Mouse (Mus musculus) left cerebral cortex, adult 2 months (tissue): ENCODE results near the gene H2al1j. TPM values are rescaled to one million over a fixed set of nuclear protein-coding genes. Genes with fewer than 3 reads are reported as not detected.

Experiments
- DNase-seq, 2 experiments: peaks; one replicate each; pipeline ENCODE4 v3.0.0; 2021 to 2022; ENCODE audit warnings: low spot score in 2 of 2, mixed read lengths in 1 of 2; ENCODE audit errors: extremely low spot score in 1 of 2
- H3K27ac ChIP-seq: fragments of 200-600 bp; 2 replicates; pipeline ENCODE4 v1.8.1; 2022
- H3K4me3 ChIP-seq: fragments of 200-600 bp; 2 replicates; pipeline ENCODE4 v1.8.1; 2022
- CTCF ChIP-seq: fragments of 200-600 bp; IDR thresholded peaks from 2 replicates; pipeline ENCODE4 v1.8.1; 2022; ENCODE audit warnings: antibody characterized with exemption, mild to moderate bottlenecking, moderate library complexity
- intact Hi-C: fragments of 180-260 bp; cut with DNase I; formaldehyde crosslinking; loops from one replicate; pipeline ENCODE4 v1.15.1; 2025
- total RNA-seq, 2 experiments: library from RNA; stranded (reverse); gene quantifications; 2 replicates each; pipeline ENCODE4 v1.2.3; 2021

H2al1j gene
- total RNA-seq, 2 experiments from 2014 or later: not detected

GRCm38 (mm10) chrX:11345762-11346161 lies 18.1 kb downstream of the H2al1j start:
- H3K27ac ChIP-seq: no peak overlapping the region
- intact Hi-C loops: no loop called here
- no peak overlapping the region for H3K4me3 ChIP-seq
- no peak for DNase-seq
- no peak for TF ChIP-seq CTCF

GRCm38 (mm10) chrX:11346756-11347155 lies 19.1 kb downstream of the H2al1j start:
- DNase-seq: no peak
- no peak for TF ChIP-seq CTCF
- Histone ChIP-seq H3K27ac (no peak overlapping the region), H3K4me3 (no peak overlapping the region)
- intact Hi-C loops: no loop called here

- no peak for DNase-seq
- no peak overlapping the region for H3K4me3 ChIP-seq
- no peak overlapping the region for H3K27ac ChIP-seq
- no peak for TF ChIP-seq CTCF
- intact Hi-C loops: no loop called here
These were observed 33.2 kb downstream of the H2al1j start for GRCm38 (mm10) chrX:11360823-11361222.

- no peak overlapping the region for H3K4me3 ChIP-seq
- intact Hi-C loops: no loop called here
- no peak for TF ChIP-seq CTCF
- H3K27ac ChIP-seq: no peak overlapping the region
- no peak for DNase-seq
These were observed 33.6 kb downstream of the H2al1j start for GRCm38 (mm10) chrX:11361261-11361660.

GRCm38 (mm10) chrX:11363890-11364289 lies 36.3 kb downstream of the H2al1j start:
- no peak for DNase-seq
- H3K4me3 ChIP-seq: no peak overlapping the region
- intact Hi-C loops: no loop called here
- no peak for TF ChIP-seq CTCF
- no peak overlapping the region for H3K27ac ChIP-seq

GRCm38 (mm10) chrX:11365151-11365550 lies 37.5 kb downstream of the H2al1j start:
- H3K4me3 ChIP-seq: no peak overlapping the region
- no peak for TF ChIP-seq CTCF
- intact Hi-C loops: no loop called here
- no peak for DNase-seq
- H3K27ac ChIP-seq: no peak overlapping the region

Other genes with a start within 250 kb of the H2al1j start
- not detected for gene H2al1a, start 28.6 kb upstream of the H2al1j start, total RNA-seq
- gene H2al1b, start 25.4 kb upstream of the H2al1j start, total RNA-seq: not detected
- gene H2al1c, start 22.2 kb upstream of the H2al1j start, total RNA-seq: not detected
- not detected for gene H2al1d, start 19.0 kb upstream of the H2al1j start, total RNA-seq
- not detected for gene H2al1e, start 15.9 kb upstream of the H2al1j start, total RNA-seq
- gene H2al1f, start 12.7 kb upstream of the H2al1j start, total RNA-seq: not detected
- not detected for gene H2al1g, start 9.6 kb upstream of the H2al1j start, total RNA-seq
- not detected for gene H2al1h, start 6.3 kb upstream of the H2al1j start, total RNA-seq
- gene H2al1i, start 3.2 kb upstream of the H2al1j start, total RNA-seq: not detected